Mouse (Mus musculus) liver, adult 2 months (tissue): ENCODE results near the gene Id3. TPM values are rescaled to one million over a fixed set of nuclear protein-coding genes. Genes with fewer than 3 reads are reported as not detected.
A peak's percentile ranks its signal among the peaks of the same experiment; 100 is the strongest.
"Not testable (repeated sequence)": the region's sequence is repeated elsewhere in the genome, so short reads cannot be mapped to it uniquely, and the experiment has no call there.

Source experiments
- DNase-seq: peaks from one replicate; pipeline ENCODE4 v3.0.0-alpha.2; 2011; ENCODE audit warnings: low read depth, low spot score; ENCODE audit errors: extremely low read depth
- H3K27ac ChIP-seq: fragments of 200-500 bp; replicated peaks from 2 replicates; pipeline ENCODE4 v1.5.1; 2012; ENCODE audit warnings: low read depth, mild to moderate bottlenecking, control low read depth, inconsistent platforms, low read length; ENCODE audit not compliant: insufficient read depth
- H3K27me3 ChIP-seq: fragments of 200-500 bp; 2 replicates; pipeline ENCODE4 v1.6.1; 2012; ENCODE audit warnings: mild to moderate bottlenecking, moderate library complexity, low read length, inconsistent platforms; ENCODE audit not compliant: control insufficient read depth, insufficient read depth
- H3K36me3 ChIP-seq: fragments of 200-500 bp; 2 replicates; pipeline ENCODE4 v1.6.1; 2012; ENCODE audit warnings: low read length, inconsistent platforms; ENCODE audit not compliant: control insufficient read depth, insufficient read depth
- H3K4me1 ChIP-seq: fragments of 200-500 bp; 2 replicates; pipeline ENCODE4 v1.6.1; 2011; ENCODE audit warnings: low read length; ENCODE audit not compliant: control insufficient read depth, insufficient read depth
- H3K4me3 ChIP-seq: fragments of 200-500 bp; 2 replicates; pipeline ENCODE4 v1.5.1; 2011; ENCODE audit warnings: low read depth, mild to moderate bottlenecking, control low read depth, low read length, moderate library complexity; ENCODE audit not compliant: insufficient read depth
- H3K79me2 ChIP-seq: fragments of 200-500 bp; 2 replicates; pipeline ENCODE4 v1.6.1; 2012; ENCODE audit warnings: inconsistent platforms, mild to moderate bottlenecking, low read length, moderate library complexity; ENCODE audit not compliant: control insufficient read depth, insufficient read depth
- H3K9ac ChIP-seq: fragments of 200-500 bp; 2 replicates; pipeline ENCODE4 v1.6.1; 2012; ENCODE audit warnings: low read depth, mild to moderate bottlenecking, control low read depth, inconsistent platforms, low read length
- CTCF ChIP-seq: fragments of 200-500 bp; IDR thresholded peaks from 2 replicates; pipeline ENCODE4 v1.5.1; 2011; ENCODE audit warnings: low read depth, low read length, control low read depth
- POLR2A ChIP-seq: fragments of 200-500 bp; IDR thresholded peaks from 2 replicates; pipeline ENCODE4 v1.6.1; 2011; ENCODE audit warnings: low read length, control low read depth; ENCODE audit not compliant: insufficient read depth; ENCODE audit errors: extremely low read depth
- WGBS: fragments of 180-500 bp; shearing (Covaris S2); methylation state at CpG from one replicate; pipeline ENCODE4 v1.1.7; 2018; 5-methylcytosine and 5-hydroxymethylcytosine counted together
- polyA plus RNA-seq: library from polyadenylated mRNA; depleted of rRNA; stranded (reverse); fragments of >200 nt; gene quantifications from 2 replicates; pipeline ENCODE4 v1.2.3, GENCODE M21; 2012
- total RNA-seq: library from RNA; depleted of rRNA; stranded (reverse); fragments of >200 nt; gene quantifications from 2 replicates; pipeline ENCODE4 v1.2.3, GENCODE M21; 2014

Id3 gene
- total and polyA plus RNA-seq, 2 experiments: 33.2 to 274 TPM

DNA sequence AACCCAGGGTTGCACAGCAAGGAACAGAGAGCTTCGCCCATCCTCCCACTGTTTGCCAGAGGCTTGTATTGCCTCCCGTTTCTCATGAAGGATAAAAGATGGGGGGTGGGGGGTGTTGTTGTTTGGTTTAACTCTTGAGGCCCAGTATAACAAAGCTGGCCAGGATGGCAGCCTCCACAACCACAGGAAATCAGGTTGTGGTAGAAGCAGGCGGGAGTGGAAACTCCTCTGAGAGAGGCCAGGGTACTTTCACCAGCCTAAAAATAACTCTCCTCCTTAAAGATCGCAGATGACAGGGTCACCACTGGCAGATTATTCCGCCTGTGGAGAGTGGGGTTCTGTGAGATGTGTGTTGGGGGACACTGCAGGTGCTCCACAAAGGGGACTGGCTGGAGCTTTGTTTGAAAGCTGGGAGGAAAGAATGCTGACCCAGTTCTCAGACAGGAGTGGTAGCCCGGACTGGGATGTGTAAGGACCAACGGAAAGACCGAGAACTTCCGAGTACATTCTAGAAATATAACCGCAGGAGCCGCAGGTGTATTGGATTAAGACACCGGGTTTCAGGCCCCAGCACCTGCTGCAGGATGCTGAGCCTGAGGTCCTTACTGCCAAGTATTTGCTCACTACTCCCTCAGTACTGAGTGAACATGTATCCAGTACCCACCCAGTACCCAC, 42.8 kb upstream of the Id3 start:
- no peak for TF ChIP-seq POLR2A
- no peak for TF ChIP-seq CTCF
- Histone ChIP-seq H3K4me3 (no peak overlapping the region), H3K27me3 (no peaks in the 10 kb centered on the region), H3K79me2 (no peaks in the 10 kb centered on the region), H3K36me3 (no peaks in the 10 kb centered on the region), H3K4me1 (peaks cover 4% of the 10 kb centered on the region; the same call in 1 of the 2 replicates), H3K9ac (no peak overlapping the region), H3K27ac (no peak overlapping the region)
- 83% methylated on average over 12 of the region's 12 CpGs for WGBS
- DNase-seq: no peak

DNA sequence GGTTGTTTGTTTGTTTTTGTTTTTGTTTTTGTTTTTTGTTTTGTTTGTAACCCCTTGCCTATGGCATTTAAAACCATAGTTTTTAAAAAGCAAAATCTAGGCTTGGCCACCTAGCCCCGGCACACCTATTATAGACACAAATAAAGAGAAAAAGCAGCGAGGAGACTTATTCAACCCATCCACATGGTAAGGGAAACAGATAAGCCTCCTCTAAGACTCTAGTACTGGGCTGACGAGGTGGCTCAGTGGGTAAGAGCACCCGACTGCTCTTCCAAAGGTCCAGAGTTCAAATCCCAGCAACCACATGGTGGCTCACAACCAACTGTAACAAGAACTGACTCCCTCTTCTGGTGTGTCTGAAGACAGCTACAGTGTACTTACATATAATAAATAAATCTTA, 41.5 kb upstream of the Id3 start:
- H3K4me1 ChIP-seq, H3K27ac ChIP-seq, H3K9ac ChIP-seq, H3K27me3 ChIP-seq, DNase-seq, H3K4me3 ChIP-seq, H3K79me2 ChIP-seq, H3K36me3 ChIP-seq: not testable (repeated sequence)
- 87% methylated on average over 4 of the region's 4 CpGs for WGBS

DNA sequence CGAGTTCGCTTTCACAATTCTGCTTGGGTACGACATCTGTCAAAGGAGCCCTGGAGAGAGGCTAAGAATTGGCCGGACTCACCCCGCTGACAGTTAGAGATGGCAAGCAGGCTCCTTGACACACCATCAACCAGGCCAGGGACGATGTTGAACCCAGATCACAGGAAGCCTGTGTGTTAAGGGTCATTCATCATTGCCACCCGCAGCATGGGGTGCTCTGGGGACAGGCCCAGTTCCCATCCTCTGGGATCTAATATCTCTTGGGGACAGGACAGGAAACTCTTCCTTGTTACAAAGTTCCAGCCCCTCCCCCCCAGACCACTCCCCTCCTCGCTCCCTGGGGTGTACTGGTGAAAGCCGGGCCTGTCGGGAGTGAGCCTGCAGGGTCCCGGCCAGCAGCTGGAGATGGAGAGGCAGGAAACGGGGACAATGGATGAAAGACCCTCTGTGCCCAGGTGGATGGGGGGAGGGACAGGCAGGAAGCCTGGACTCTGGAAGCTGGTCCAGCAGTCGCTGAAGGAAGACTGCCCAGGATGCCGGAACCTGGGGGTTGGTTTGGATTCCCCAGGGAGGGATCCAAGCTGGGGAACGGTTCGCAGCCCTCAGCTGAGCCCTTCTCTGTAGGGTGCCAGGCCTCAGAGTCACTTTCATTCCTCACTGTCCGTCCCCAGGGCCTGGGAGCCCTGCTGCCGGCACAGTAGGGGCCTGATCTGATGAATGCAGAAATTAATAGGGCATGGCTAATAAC, 38.5 kb upstream of the Id3 start:
- no peaks in the 10 kb centered on the region for H3K36me3 ChIP-seq
- TF ChIP-seq CTCF (no peak), POLR2A (no peak)
- no peak for DNase-seq
- 63% methylated on average over 18 of the region's 18 CpGs for WGBS
- no peaks in the 10 kb centered on the region for H3K27me3 ChIP-seq
- H3K9ac ChIP-seq: 0 out of 2 replicates have a peak overlapping the region, but pooled peaks have one; percentile 33
- H3K4me1 ChIP-seq: no peaks in the 10 kb centered on the region
- H3K79me2 ChIP-seq: no peaks in the 10 kb centered on the region
- no peak overlapping the region; the same call in 1 of the 2 replicates for H3K27ac ChIP-seq
- H3K4me3 ChIP-seq: peak overlapping the region; percentile 17; the same call in 1 of the 2 replicates

DNA sequence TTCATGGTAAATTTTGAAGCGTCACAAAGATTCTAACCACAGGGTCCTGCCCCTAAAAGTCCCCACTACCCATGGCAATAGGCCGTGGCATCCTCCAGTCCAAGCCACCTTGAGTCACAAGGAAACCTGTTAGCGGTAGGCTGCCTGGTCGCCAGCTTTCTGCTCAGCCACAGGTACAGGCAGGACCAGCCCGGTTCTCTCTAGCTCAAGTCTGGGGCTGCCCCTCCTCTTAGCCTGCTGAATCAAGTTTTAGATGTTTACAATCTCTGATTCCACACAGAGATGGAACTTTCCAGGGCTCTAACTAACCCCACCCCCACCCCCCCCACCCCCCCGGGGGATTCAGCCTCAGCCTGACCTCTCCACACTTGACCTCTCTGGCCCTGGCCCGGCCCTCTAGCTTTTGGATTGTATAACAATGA, 36.4 kb upstream of the Id3 start:
- no peak for DNase-seq
- H3K27ac ChIP-seq: no peak overlapping the region
- WGBS: 70% methylated on average over 7 of the region's 7 CpGs

GRCm38 (mm10) chr4:136109153-136109552, 34.1 kb upstream of the Id3 start:
- Histone ChIP-seq H3K4me3 (no peak overlapping the region), H3K36me3 (no peaks in the 10 kb centered on the region), H3K4me1 (no peaks in the 10 kb centered on the region), H3K9ac (no peak overlapping the region), H3K79me2 (no peaks in the 10 kb centered on the region), H3K27ac (no peak overlapping the region), H3K27me3 (no peaks in the 10 kb centered on the region)
- DNase-seq: no peak
- TF ChIP-seq POLR2A (no peak), CTCF (no peak)
- 97% methylated on average over 2 of the region's 2 CpGs for WGBS

More for the DNA sequence above, 36.4 kb upstream of the Id3 start:
- Histone ChIP-seq H3K9ac (no peak overlapping the region), H3K36me3 (no peaks in the 10 kb centered on the region), H3K4me3 (no peak overlapping the region), H3K4me1 (no peaks in the 10 kb centered on the region), H3K27me3 (no peaks in the 10 kb centered on the region), H3K79me2 (no peaks in the 10 kb centered on the region)
- TF ChIP-seq POLR2A (no peak), CTCF (no peak)
